Mouse (Mus musculus) c-Kit-positive CD71-positive TER-119-positive erythroid progenitor cells, embryonic 14.5 days (primary cell): ENCODE measurements around the gene Smndc1.

Source experiments
- DNase-seq: peaks from one replicate; pipeline ENCODE4 v3.0.0-alpha.2; 2013; ENCODE audit warnings: low spot score

The Smndc1 gene

GRCm38 (mm10) chr19:53378421-53378820, 12.0 kb downstream of the Smndc1 start:
- DNase-seq, result no peak

- no peak for DNase-seq
These were observed 12.7 kb downstream of the Smndc1 start for GRCm38 (mm10) chr19:53377652-53378051.

GRCm38 (mm10) chr19:53375816-53376215, 14.6 kb downstream of the Smndc1 start:
- no peak for DNase-seq

GRCm38 (mm10) chr19:53375299-53375698, 15.1 kb downstream of the Smndc1 start:
- no peak for DNase-seq

- no peak for DNase-seq
These were observed 16.8 kb downstream of the Smndc1 start for GRCm38 (mm10) chr19:53373570-53373969.

GRCm38 (mm10) chr19:53371666-53372065, 18.7 kb downstream of the Smndc1 start, which contains the start of gene Gm10197:
TSS of gene Gm10197 (minus strand) at chr19:53371766.
- no peak for DNase-seq

GRCm38 (mm10) chr19:53370233-53370632, 20.1 kb downstream of the Smndc1 start:
- no peak for DNase-seq

GRCm38 (mm10) chr19:53369469-53370043, 20.8 kb downstream of the Smndc1 start:
- peak; percentile 59 for DNase-seq

GRCm38 (mm10) chr19:53366881-53367280, 23.5 kb downstream of the Smndc1 start:
- no peak for DNase-seq

GRCm38 (mm10) chr19:53366057-53366775, 24.2 kb downstream of the Smndc1 start:
- no peak for DNase-seq

GRCm38 (mm10) chr19:53364963-53365362, 25.4 kb downstream of the Smndc1 start:
- DNase-seq, result no peak

- DNase-seq, result no peak
These were observed 25.8 kb downstream of the Smndc1 start for GRCm38 (mm10) chr19:53364551-53364950.

- peak; percentile 59 for DNase-seq
These were observed 27.4 kb downstream of the Smndc1 start for GRCm38 (mm10) chr19:53362967-53363366.

GRCm38 (mm10) chr19:53360265-53360958, 30.0 kb downstream of the Smndc1 start:
- DNase-seq, result no peak

- DNase-seq, result no peak
These were observed 31.0 kb downstream of the Smndc1 start for GRCm38 (mm10) chr19:53359160-53360033.

GRCm38 (mm10) chr19:53355065-53355464, 35.3 kb downstream of the Smndc1 start:
- no peak for DNase-seq

- DNase-seq, result no peak
These were observed 35.9 kb downstream of the Smndc1 start for GRCm38 (mm10) chr19:53354271-53355000.

- no peak for DNase-seq
These were observed 36.5 kb downstream of the Smndc1 start for GRCm38 (mm10) chr19:53353864-53354263.

GRCm38 (mm10) chr19:53345766-53346165, 44.6 kb downstream of the Smndc1 start:
- no peak for DNase-seq

- no peak for DNase-seq
These were observed 46.3 kb downstream of the Smndc1 start for GRCm38 (mm10) chr19:53344062-53344461.

- DNase-seq, result no peak
These were observed 47.0 kb downstream of the Smndc1 start for GRCm38 (mm10) chr19:53343174-53343881.
